Mouse (Mus musculus): ENCODE measurements around the gene Slc6a19. TPM values are rescaled to one million over a fixed set of nuclear protein-coding genes. Genes with fewer than 3 reads are reported as not detected.
A peak's percentile ranks its signal among the peaks of the same experiment; 100 is the strongest.
"Not testable (repeated sequence)": the region's sequence is repeated elsewhere in the genome, so short reads cannot be mapped to it uniquely, and the experiment has no call there.

Gene Slc6a19
- 0.37 and 0.98 TPM in 2 replicates for total RNA-seq (2021)
- long read RNA-seq, experiment 1, partial matches to known transcripts: 3 of 3 reads
- long read RNA-seq, experiment 1, other reads (novel, unspliced or antisense): 0 of 3 reads
- long read RNA-seq, experiment 2, partial matches to known transcripts: 2 of 4 reads
- long read RNA-seq, experiment 2, other reads (novel, unspliced or antisense): 2 of 4 reads

GRCm38 (mm10) chr13:73704694-73705325, at the start of gene Slc6a19:
TSS of gene Slc6a19 (minus strand) at chr13:73704865.
- no peak for DNase-seq

GRCm38 (mm10) chr13:73751284-73751683, 46.6 kb upstream of the Slc6a19 start:
- DNase-seq: no peak

- peak; percentile 58 for DNase-seq
Observed at GRCm38 (mm10) chr13:73750435-73750834, 45.8 kb upstream of the Slc6a19 start.

GRCm38 (mm10) chr13:73748663-73749440, 44.2 kb upstream of the Slc6a19 start:
- no peak for DNase-seq

- DNase-seq: no peak
Observed at GRCm38 (mm10) chr13:73743662-73744061, 39.0 kb upstream of the Slc6a19 start.

- DNase-seq: no peak
Observed at GRCm38 (mm10) chr13:73742944-73743343, 38.3 kb upstream of the Slc6a19 start.

- DNase-seq: not testable (repeated sequence)
Observed at GRCm38 (mm10) chr13:73740399-73740944, 35.8 kb upstream of the Slc6a19 start.

- peak; percentile 39 for DNase-seq
Observed at GRCm38 (mm10) chr13:73736943-73737342, 32.3 kb upstream of the Slc6a19 start.

GRCm38 (mm10) chr13:73735928-73736327, 31.3 kb upstream of the Slc6a19 start:
- no peak for DNase-seq

- no peak for DNase-seq
Observed at GRCm38 (mm10) chr13:73735270-73735669, 30.6 kb upstream of the Slc6a19 start.

GRCm38 (mm10) chr13:73734379-73734778, 29.7 kb upstream of the Slc6a19 start:
- DNase-seq: no peak

- DNase-seq: peak; percentile 63
Observed at GRCm38 (mm10) chr13:73732742-73733700, 28.4 kb upstream of the Slc6a19 start, which contains the start of gene Slc12a7. TSS of gene Slc12a7 (plus strand) at chr13:73733094.

- no peak for DNase-seq
Observed at GRCm38 (mm10) chr13:73732235-73732634, 27.6 kb upstream of the Slc6a19 start.

GRCm38 (mm10) chr13:73730913-73731312, 26.2 kb upstream of the Slc6a19 start:
- DNase-seq: no peak

- no peak for DNase-seq
Observed at GRCm38 (mm10) chr13:73728633-73729032, 24.0 kb upstream of the Slc6a19 start.

- DNase-seq: no peak
Observed at GRCm38 (mm10) chr13:73727621-73728025, 23.0 kb upstream of the Slc6a19 start.

- no peak for DNase-seq
Observed at GRCm38 (mm10) chr13:73725315-73725714, 20.6 kb upstream of the Slc6a19 start.

GRCm38 (mm10) chr13:73723081-73723668, 18.5 kb upstream of the Slc6a19 start:
- DNase-seq: peak; percentile 68

GRCm38 (mm10) chr13:73720241-73720640, 15.6 kb upstream of the Slc6a19 start:
- DNase-seq: no peak

GRCm38 (mm10) chr13:73718225-73718624, 13.6 kb upstream of the Slc6a19 start:
- DNase-seq: peak; percentile 88

- DNase-seq: no peak
Observed at GRCm38 (mm10) chr13:73714020-73714419, 9.4 kb upstream of the Slc6a19 start.

Measured in adrenal gland, postnatal 14 days (tissue).